Mouse (Mus musculus) CH12.LX (cell line): Measurements from ENCODE around the gene Gstp2. TPM values are rescaled to one million over a fixed set of nuclear protein-coding genes. Genes with fewer than 3 reads are reported as not detected.

ENCODE experiments used
- DNase-seq: peaks from one replicate; pipeline ENCODE4 v3.0.0-alpha.2; 2013; ENCODE audit errors: extremely low read depth
- H3K27ac ChIP-seq: 2 replicates; pipeline ENCODE4 v1.5.1; 2012; ENCODE audit warnings: low read depth, mild to moderate bottlenecking, control low read depth, moderate library complexity; ENCODE audit not compliant: insufficient read depth
- H3K27me3 ChIP-seq: replicated peaks from 2 replicates; pipeline ENCODE3; 2012; ENCODE audit warnings: inconsistent platforms
- H3K36me3 ChIP-seq, 2 experiments: replicated peaks in 1 of 2; 2 replicates each; pipeline versions ENCODE3 to v1.6.1; 2012; ENCODE audit warnings: inconsistent platforms in 1 of 2, low read length in 1 of 2, mild to moderate bottlenecking in 1 of 2, mixed read lengths in 1 of 2, moderate library complexity in 1 of 2; ENCODE audit not compliant: control insufficient read depth in 1 of 2, insufficient read depth in 1 of 2
- H3K4me1 ChIP-seq, 2 experiments: 2 replicates each; pipeline ENCODE4 v1.6.1; 2012; ENCODE audit warnings: inconsistent platforms in 1 of 2, moderate library complexity in 1 of 2; ENCODE audit not compliant: insufficient read depth in 2 of 2, control insufficient read depth in 1 of 2
- H3K4me2 ChIP-seq: 2 replicates; pipeline ENCODE4 v1.6.1; 2012; ENCODE audit warnings: low read depth, mild to moderate bottlenecking, control low read depth; ENCODE audit not compliant: poor library complexity, insufficient read depth, severe bottlenecking
- H3K4me3 ChIP-seq, 3 experiments: fragments of 150-350 bp in 1 of 3; sonication (generic) in 1 of 3; replicated peaks in 1 of 3; 2 replicates each; pipeline versions ENCODE3 to v1.5.1; 2011 to 2012; ENCODE audit warnings: low read depth in 2 of 3, low read length in 2 of 3, mild to moderate bottlenecking in 2 of 3, moderate library complexity in 2 of 3, control low read depth in 1 of 3, improper control_type of control experiment in 1 of 3, inconsistent platforms in 1 of 3, mixed read lengths in 1 of 3; ENCODE audit not compliant: poor library complexity in 1 of 3
- H3K79me2 ChIP-seq: replicated peaks from 2 replicates; pipeline ENCODE4 v1.6.1; 2012; ENCODE audit warnings: mild to moderate bottlenecking, moderate library complexity; ENCODE audit not compliant: control insufficient read depth, poor library complexity, insufficient read depth, severe bottlenecking; ENCODE audit errors: extremely low read depth
- H3K9ac ChIP-seq: 2 replicates; pipeline ENCODE4 v1.6.1; 2012; ENCODE audit warnings: low read depth, mild to moderate bottlenecking, control low read depth, moderate library complexity; ENCODE audit not compliant: insufficient read depth
- H3K9me3 ChIP-seq: replicated peaks from 2 replicates; pipeline ENCODE3; 2012; ENCODE audit warnings: low read length, inconsistent platforms, mixed read lengths
- BHLHE40 ChIP-seq: IDR thresholded peaks from 2 replicates; pipeline ENCODE4 v1.6.1; 2011; ENCODE audit warnings: mild to moderate bottlenecking, low read depth, low read length, improper control_type of control experiment
- CHD2 ChIP-seq: IDR thresholded peaks from 2 replicates; pipeline ENCODE4 v1.6.1; 2011; ENCODE audit warnings: low read length, improper control_type of control experiment
- CTCF ChIP-seq, 2 experiments: IDR thresholded peaks in 1 of 2; conservative IDR thresholded peaks in 1 of 2; 2 replicates each; pipeline ENCODE4 v1.5.1; 2011 to 2012; ENCODE audit warnings: low read depth in 2 of 2, low read length in 2 of 2, improper control_type of control experiment in 1 of 2, inconsistent platforms in 1 of 2, mild to moderate bottlenecking in 1 of 2, moderate library complexity in 1 of 2
- E2F4 ChIP-seq: IDR thresholded peaks from 2 replicates; pipeline ENCODE4 v1.6.1; 2011; ENCODE audit warnings: low read depth, low read length, improper control_type of control experiment; ENCODE audit not compliant: insufficient replicate concordance
- ELF1 ChIP-seq: IDR thresholded peaks from 2 replicates; pipeline ENCODE4 v1.6.1; 2014; ENCODE audit warnings: low read depth, mild to moderate bottlenecking, inconsistent platforms, low read length, improper control_type of control experiment
- EP300 ChIP-seq: IDR thresholded peaks from 2 replicates; pipeline ENCODE4 v1.6.1; 2011; ENCODE audit warnings: low read length, improper control_type of control experiment
- ETS1 ChIP-seq: conservative IDR thresholded peaks from 2 replicates; pipeline ENCODE4 v1.6.1; 2012; ENCODE audit warnings: low read depth, mild to moderate bottlenecking, inconsistent platforms, low read length, improper control_type of control experiment, moderate library complexity
- GABPA ChIP-seq: IDR thresholded peaks from 2 replicates; pipeline ENCODE4 v1.6.1; 2012; ENCODE audit warnings: low read depth, low read length, improper control_type of control experiment, inconsistent platforms; ENCODE audit not compliant: insufficient replicate concordance
- JUN ChIP-seq: IDR thresholded peaks from 2 replicates; pipeline ENCODE4 v1.6.1; 2011; ENCODE audit warnings: low read depth, mild to moderate bottlenecking, low read length, improper control_type of control experiment, moderate library complexity; ENCODE audit not compliant: insufficient read depth
- JUND ChIP-seq: conservative IDR thresholded peaks from 2 replicates; pipeline ENCODE4 v1.6.1; 2011; ENCODE audit warnings: low read depth, low read length, improper control_type of control experiment
- KAT2A ChIP-seq: IDR thresholded peaks from 2 replicates; pipeline ENCODE4 v1.6.1; 2012; ENCODE audit warnings: low read length, improper control_type of control experiment, inconsistent platforms; ENCODE audit not compliant: insufficient replicate concordance
- MAFK ChIP-seq: IDR thresholded peaks from 2 replicates; pipeline ENCODE4 v1.6.1; 2011; ENCODE audit warnings: low read length, improper control_type of control experiment; ENCODE audit not compliant: insufficient replicate concordance
- MAX ChIP-seq: IDR thresholded peaks from 2 replicates; pipeline ENCODE4 v1.6.1; 2011; ENCODE audit warnings: low read length, improper control_type of control experiment
- MEF2A ChIP-seq: IDR thresholded peaks from 2 replicates; pipeline ENCODE4 v1.6.1; 2014; ENCODE audit warnings: low read depth, mild to moderate bottlenecking, inconsistent platforms, low read length, improper control_type of control experiment, borderline replicate concordance
- MXI1 ChIP-seq: IDR thresholded peaks from 2 replicates; pipeline ENCODE4 v1.6.1; 2011; ENCODE audit warnings: mild to moderate bottlenecking, low read depth, low read length, improper control_type of control experiment
- MYC ChIP-seq: IDR thresholded peaks from 2 replicates; pipeline ENCODE4 v1.6.1; 2011; ENCODE audit warnings: low read depth, mild to moderate bottlenecking, improper control_type of control experiment, low read length
- NELFE ChIP-seq: IDR thresholded peaks from 2 replicates; pipeline ENCODE4 v1.6.1; 2011; ENCODE audit warnings: low read depth, low read length, improper control_type of control experiment
- NRF1 ChIP-seq: IDR thresholded peaks from 2 replicates; pipeline ENCODE4 v1.6.1; 2014; ENCODE audit warnings: low read depth, mild to moderate bottlenecking, inconsistent platforms, low read length, improper control_type of control experiment, moderate library complexity
- PAX5 ChIP-seq: IDR thresholded peaks from 2 replicates; pipeline ENCODE4 v1.6.1; 2012; ENCODE audit warnings: low read length, inconsistent platforms, mixed read lengths
- POLR2A ChIP-seq: IDR thresholded peaks from 2 replicates; pipeline ENCODE4 v1.6.1; 2011; ENCODE audit warnings: low read depth, mild to moderate bottlenecking, improper control_type of control experiment, low read length
- POLR2AphosphoS2 ChIP-seq: IDR thresholded peaks from 2 replicates; pipeline ENCODE4 v1.6.1; 2011; ENCODE audit warnings: low read depth, low read length, improper control_type of control experiment
- RAD21 ChIP-seq: IDR thresholded peaks from 2 replicates; pipeline ENCODE4 v1.6.1; 2011; ENCODE audit warnings: low read depth, mild to moderate bottlenecking, low read length, improper control_type of control experiment, moderate library complexity
- RCOR1 ChIP-seq: conservative IDR thresholded peaks from 2 replicates; pipeline ENCODE4 v1.6.1; 2012; ENCODE audit warnings: low read depth, mild to moderate bottlenecking, inconsistent platforms, low read length, improper control_type of control experiment
- SMC3 ChIP-seq: IDR thresholded peaks from 2 replicates; pipeline ENCODE4 v1.6.1; 2011; ENCODE audit warnings: low read depth, low read length, improper control_type of control experiment
- TBP ChIP-seq: conservative IDR thresholded peaks from 2 replicates; pipeline ENCODE4 v1.6.1; 2011; ENCODE audit warnings: low read depth, low read length, improper control_type of control experiment
- TCF12 ChIP-seq: IDR thresholded peaks from 2 replicates; pipeline ENCODE4 v1.6.1; 2014; ENCODE audit warnings: low read depth, mild to moderate bottlenecking, inconsistent platforms, low read length, improper control_type of control experiment
- USF1 ChIP-seq: IDR thresholded peaks from 2 replicates; pipeline ENCODE4 v1.6.1; 2014; ENCODE audit warnings: low read depth, mild to moderate bottlenecking, inconsistent platforms, low read length, improper control_type of control experiment
- USF2 ChIP-seq: conservative IDR thresholded peaks from 2 replicates; pipeline ENCODE4 v1.6.1; 2011; ENCODE audit warnings: low read depth, low read length, improper control_type of control experiment
- ZC3H11A ChIP-seq: IDR thresholded peaks from 2 replicates; pipeline ENCODE4 v1.6.1; 2012; ENCODE audit warnings: low read depth, mild to moderate bottlenecking, inconsistent platforms, low read length, improper control_type of control experiment
- ZKSCAN1 ChIP-seq: IDR thresholded peaks from 2 replicates; pipeline ENCODE4 v1.6.1; 2012; ENCODE audit warnings: low read depth, inconsistent platforms, low read length, improper control_type of control experiment, borderline replicate concordance
- ZMIZ1 ChIP-seq: IDR thresholded peaks from 2 replicates; pipeline ENCODE4 v1.6.1; 2012; ENCODE audit warnings: low read depth, mild to moderate bottlenecking, inconsistent platforms, low read length, improper control_type of control experiment
- ZNF384 ChIP-seq: IDR thresholded peaks from 2 replicates; pipeline ENCODE4 v1.6.1; 2012; ENCODE audit warnings: low read depth, low read length, improper control_type of control experiment, inconsistent platforms
- dilution Hi-C: fragments of 300-500 bp; cut with MboI; formaldehyde crosslinking; loops from 2 replicates; pipeline ENCODE4 v1.14.3; 2020; ENCODE audit warnings: low sequenced_read_pairs; ENCODE audit not compliant: extremely low pct_unique_long_range_greater_than_20kb, extremely low pct_ligation_motif_present
- in situ Hi-C: fragments of 300-500 bp; cut with MboI; formaldehyde crosslinking; loops from 3 replicates; pipeline ENCODE4 v1.14.3; 2019; ENCODE audit warnings: low sequenced_read_pairs, low pct_ligation_motif_present, low pct_unique_long_range_greater_than_20kb, mixed read lengths
- polyA plus RNA-seq: library from polyadenylated mRNA; unstranded; fragments of >175 nt; gene quantifications from 2 replicates; pipeline ENCODE4 v1.2.1, GENCODE M21; 2012; ENCODE audit warnings: low read depth; ENCODE audit not compliant: insufficient read length
- total RNA-seq, 2 experiments: library from RNA; depleted of rRNA; stranded (reverse); fragments of 300-350 nt in 1 of 2; fragments of >200 nt in 1 of 2; gene quantifications; 2 replicates each; pipeline ENCODE4 v1.2.3; 2012 to 2014

The Gstp2 gene
- total and polyA plus RNA-seq, 3 experiments: 1.4 to 21.1 TPM; not detected in 1

GRCm38 (mm10) chr19:4013066-4013465, 32.8 kb downstream of the Gstp2 start:
- Histone ChIP-seq H3K9me3 (no peaks in the 10 kb centered on the region), H3K36me3 (peaks cover 25 to 33% of the 10 kb centered on the region in 2 experiments), H3K4me3 (peak overlapping the region; percentile 62 to 98 (median 86)), H3K4me2 (peak overlapping the region; percentile 65), H3K4me1 (peaks cover 4 to 18% of the 10 kb centered on the region in 2 experiments), H3K27me3 (peaks cover 2% of the 10 kb centered on the region), H3K27ac (no peak overlapping the region), H3K79me2 (peaks cover 8% of the 10 kb centered on the region; the same call in 1 of the 2 replicates), H3K9ac (peak overlapping the region; percentile 68; the same call in 1 of the 2 replicates)
- in situ Hi-C loops: no loop called here
- DNase-seq: no peak
- dilution Hi-C loops: no loop called here
- TF ChIP-seq NRF1: no peak
- TF ChIP-seq POLR2A: no peak
- TF ChIP-seq JUN: no peak
- TF ChIP-seq RAD21: no peak
- no peak for TF ChIP-seq GABPA
- no peak for TF ChIP-seq MYC
- TF ChIP-seq ZKSCAN1: no peak
- no peak for TF ChIP-seq ZNF384
- TF ChIP-seq MXI1: no peak
- TF ChIP-seq ETS1: no peak

GRCm38 (mm10) chr19:4012432-4013022, 33.3 kb downstream of the Gstp2 start, which contains the start of gene Ndufv1:
Gene Ndufv1 (minus strand): TSS chr19:4012806.
- peak within 1 kb of the TSS; percentile 85 for H3K4me2 ChIP-seq
- H3K4me1 ChIP-seq: peaks cover 4 to 18% of the 10 kb centered on the region in 2 experiments
- peaks cover 30 to 38% of the 10 kb centered on the region in 2 experiments for H3K36me3 ChIP-seq
- dilution Hi-C loops (no loop called here), in situ Hi-C loops (no loop called here)
- DNase-seq: peak; percentile 99
- peak within 1 kb of the TSS; percentile 71 for H3K9ac ChIP-seq
- peaks cover 8% of the 10 kb centered on the region; the same call in 1 of the 2 replicates for H3K79me2 ChIP-seq
- no peaks in the 10 kb centered on the region for H3K9me3 ChIP-seq
- H3K27ac ChIP-seq: peak within 1 kb of the TSS; percentile 7; the same call in 1 of the 2 replicates
- peak within 1 kb of the TSS; percentile 85 to 98 (median 86) for H3K4me3 ChIP-seq
- peaks cover 2% of the 10 kb centered on the region for H3K27me3 ChIP-seq
- TF ChIP-seq RAD21 (peak; percentile 68), NELFE (peak; percentile 91), USF1 (0 out of 2 replicates have a peak, but pooled peaks have one; percentile 6), MXI1 (peak; percentile 97), POLR2AphosphoS2 (peak; percentile 59; the same call in 1 of the 2 replicates), CTCF (conservative IDR thresholded peaks at IDR 0.05 in 1 of 2, IDR thresholded peaks at IDR 0.05 in 1 of 2; ENCODE audit: low read depth in 2 of 2, low read length in 2 of 2) (peak; percentile 40 to 92), MEF2A (peak; percentile 83), ZNF384 (no peak), RCOR1 (peak; percentile 47; the same call in 1 of the 2 replicates), MAFK (peak; percentile 36; the same call in 1 of the 2 replicates), BHLHE40 (peak; percentile 79), SMC3 (peak; percentile 82), JUND (0 out of 2 replicates have a peak, but pooled peaks have one; percentile 60), ZMIZ1 (no peak; the same call in 1 of the 2 replicates), USF2 (no peak), MYC (peak; percentile 89), KAT2A (peak; percentile 96), PAX5 (no peak), EP300 (no peak), MAX (peak; percentile 94), ZC3H11A (no peak), TCF12 (peak; percentile 86), TBP (peak; percentile 65; the same call in 1 of the 2 replicates), CHD2 (peak; percentile 91), ELF1 (peak; percentile 97), E2F4 (peak; percentile 95), POLR2A (peak; percentile 87), NRF1 (peak; percentile 87)
